Mouse (Mus musculus) erythroblast, embryonic 14.5 days (primary cell): Measurements from ENCODE around the gene Gm9747.

Source experiments
- GATA1 ChIP-seq: IDR thresholded peaks from 2 replicates; pipeline ENCODE4 v1.6.1; 2012; ENCODE audit warnings: low read length, inconsistent platforms, mixed read lengths
- TAL1 ChIP-seq: IDR thresholded peaks from 3 replicates; pipeline ENCODE4 v1.6.1; 2012; ENCODE audit warnings: low read length, inconsistent platforms, mixed read lengths

DNA sequence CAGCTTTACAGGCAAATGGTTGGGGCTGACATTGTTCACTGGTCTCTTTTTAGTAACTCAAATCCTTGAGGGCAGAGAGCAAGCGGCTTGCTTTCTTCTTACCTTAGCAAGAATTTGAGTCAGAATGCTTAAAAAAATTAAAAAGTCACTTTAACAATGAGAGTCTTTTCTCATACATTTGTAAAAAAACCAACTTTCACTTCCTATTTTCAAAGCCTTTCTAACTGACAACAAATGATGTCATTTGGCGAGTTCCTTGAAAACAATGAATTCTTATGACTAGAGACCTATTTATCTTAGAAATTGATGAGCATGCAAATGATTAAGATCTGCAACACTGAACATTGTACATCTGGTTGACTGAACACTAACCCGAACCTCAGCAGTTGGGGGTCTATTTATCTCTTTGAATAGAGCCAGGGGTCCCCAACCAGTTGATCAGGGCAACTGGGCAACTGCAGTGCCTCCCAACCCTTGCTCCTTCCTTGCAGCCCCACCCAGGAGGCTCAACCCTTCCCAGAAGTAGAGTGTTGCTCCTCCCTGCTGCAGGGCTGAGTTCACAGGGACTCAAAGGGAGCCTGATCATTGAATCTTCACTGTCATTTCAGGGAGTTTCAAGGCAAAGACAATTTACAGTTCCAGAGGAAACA is 2.7 kb downstream of the Gm9747 start:
- no peak for TF ChIP-seq TAL1
- TF ChIP-seq GATA1 = no peak
